Mouse (Mus musculus): ENCODE measurements around the gene Gpnmb. TPM values are rescaled to one million over a fixed set of nuclear protein-coding genes. Genes with fewer than 3 reads are reported as not detected.

Gpnmb gene
- polyA plus RNA-seq (2014; fragmentation: Illumina TruSeq; extraction: RNeasy Lipid Tissue Mini Kit (QIAGEN cat#74804); ENCODE audit: low read depth, low replicate concordance), result 1.4 TPM

GRCm38 (mm10) chr6:49036275-49037267, at the start of gene Gpnmb:
Gpnmb (plus strand) TSS chr6:49036546.

GRCm38 (mm10) chr6:49073304-49074116, 37.2 kb downstream of the Gpnmb start, which contains the start of gene Malsu1:
Malsu1 (plus strand) TSS chr6:49073795.

Other genes with a start within 250 kb of the Gpnmb start
- gene Tmem176a, start 195.6 kb upstream of the Gpnmb start, polyA plus RNA-seq (2014; fragmentation: Illumina TruSeq; extraction: RNeasy Lipid Tissue Mini Kit (QIAGEN cat#74804); ENCODE audit: low read depth, low replicate concordance), result 133 TPM
- gene Tmem176b, start 195.1 kb upstream of the Gpnmb start, polyA plus RNA-seq (2014; fragmentation: Illumina TruSeq; extraction: RNeasy Lipid Tissue Mini Kit (QIAGEN cat#74804); ENCODE audit: low read depth, low replicate concordance), result 19.3 TPM
- gene Aoc1, start 163.7 kb upstream of the Gpnmb start, polyA plus RNA-seq (2014; fragmentation: Illumina TruSeq; extraction: RNeasy Lipid Tissue Mini Kit (QIAGEN cat#74804); ENCODE audit: low read depth, low replicate concordance), result 80.7 TPM
- not detected for gene 1600015I10Rik, start 106.7 kb upstream of the Gpnmb start, polyA plus RNA-seq (2014; fragmentation: Illumina TruSeq; extraction: RNeasy Lipid Tissue Mini Kit (QIAGEN cat#74804); ENCODE audit: low read depth, low replicate concordance)
- gene Doxl2, start 61.6 kb upstream of the Gpnmb start, polyA plus RNA-seq (2014; fragmentation: Illumina TruSeq; extraction: RNeasy Lipid Tissue Mini Kit (QIAGEN cat#74804); ENCODE audit: low read depth, low replicate concordance), result not detected
- not detected for gene Svs1, start 49.7 kb upstream of the Gpnmb start, polyA plus RNA-seq (2014; fragmentation: Illumina TruSeq; extraction: RNeasy Lipid Tissue Mini Kit (QIAGEN cat#74804); ENCODE audit: low read depth, low replicate concordance)
- gene Malsu1, start 37.2 kb downstream of the Gpnmb start, polyA plus RNA-seq (2014; fragmentation: Illumina TruSeq; extraction: RNeasy Lipid Tissue Mini Kit (QIAGEN cat#74804); ENCODE audit: low read depth, low replicate concordance), result 37.3 TPM
- 0.13 TPM for gene Igf2bp3, start 178.4 kb downstream of the Gpnmb start, polyA plus RNA-seq (2014; fragmentation: Illumina TruSeq; extraction: RNeasy Lipid Tissue Mini Kit (QIAGEN cat#74804); ENCODE audit: low read depth, low replicate concordance)
- gene Tra2a, start 227.5 kb downstream of the Gpnmb start, polyA plus RNA-seq (2014; fragmentation: Illumina TruSeq; extraction: RNeasy Lipid Tissue Mini Kit (QIAGEN cat#74804); ENCODE audit: low read depth, low replicate concordance), result 267 TPM

Measured in sigmoid colon, adult 10 weeks (tissue).